Mouse (Mus musculus): ENCODE measurements around the gene Lcn5.
"Not testable (repeated sequence)": the region's sequence is repeated elsewhere in the genome, so short reads cannot be mapped to it uniquely, and the experiment has no call there.

The Lcn5 gene

DNA sequence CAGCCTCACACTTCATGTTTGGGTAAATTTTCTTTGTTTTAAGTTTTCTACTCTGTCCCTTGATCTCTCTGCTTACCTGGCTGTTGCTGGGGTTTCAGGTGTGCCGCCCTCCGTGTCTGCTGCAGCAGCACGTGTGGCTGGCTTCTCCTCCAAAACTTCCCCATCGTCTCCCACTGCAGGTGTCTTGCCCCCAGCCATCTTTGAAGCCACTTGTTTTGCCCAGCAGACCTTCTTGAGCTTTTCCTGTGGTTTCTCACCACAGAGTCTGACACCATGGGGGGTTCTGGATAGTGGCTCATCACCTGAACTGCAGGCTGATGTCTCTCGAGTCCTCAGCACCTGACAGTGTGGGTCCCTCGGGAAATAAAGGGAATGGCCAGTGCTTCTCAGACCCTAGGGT is 21.8 kb downstream of the Lcn5 start:
- no peak for DNase-seq (ENCODE audit: low read depth, low spot score)

- DNase-seq (ENCODE audit: low read depth, low spot score) = no peak
These were observed 24.7 kb downstream of the Lcn5 start, which contains the start of gene Lcn10 for GRCm38 (mm10) chr2:25682426-25682825. TSS of gene Lcn10 (plus strand) at chr2:25682726.

- DNase-seq (ENCODE audit: low read depth, low spot score) = no peak
These were observed 29.2 kb downstream of the Lcn5 start for GRCm38 (mm10) chr2:25686941-25687340.

GRCm38 (mm10) chr2:25694605-25695004 is 36.9 kb downstream of the Lcn5 start:
- peak; percentile 79 for DNase-seq (ENCODE audit: low read depth, low spot score)

- no peak for DNase-seq (ENCODE audit: low read depth, low spot score)
These were observed 39.2 kb downstream of the Lcn5 start for GRCm38 (mm10) chr2:25696951-25697350.

GRCm38 (mm10) chr2:25698696-25699095 is 40.9 kb downstream of the Lcn5 start:
- DNase-seq (ENCODE audit: low read depth, low spot score) = no peak

- not testable (repeated sequence) for DNase-seq (ENCODE audit: low read depth, low spot score)
These were observed 42.0 kb downstream of the Lcn5 start, which contains the start of gene Obp2a for GRCm38 (mm10) chr2:25699743-25700142. TSS of gene Obp2a (plus strand) at chr2:25700043.

DNA sequence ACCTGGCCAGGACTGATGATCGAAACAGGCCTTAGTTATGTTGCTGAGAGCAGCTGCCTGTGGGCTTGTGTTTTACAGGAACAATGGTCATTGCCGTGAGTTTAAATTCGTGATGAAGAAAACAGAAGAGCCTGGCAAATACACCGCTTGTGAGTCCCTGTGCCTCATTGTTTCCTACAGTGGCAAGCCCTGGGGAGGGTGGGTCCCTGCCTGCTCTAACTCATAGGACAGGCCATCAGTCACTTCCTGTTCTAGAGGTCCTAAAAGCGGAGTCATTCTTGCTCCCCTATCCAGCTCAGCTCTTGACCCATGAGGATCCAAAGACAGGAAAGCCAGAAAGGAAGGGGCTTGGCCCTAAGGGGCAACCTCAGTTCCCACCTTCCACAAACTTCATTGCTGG is 43.2 kb downstream of the Lcn5 start:
- no peak for DNase-seq (ENCODE audit: low read depth, low spot score)

DNA sequence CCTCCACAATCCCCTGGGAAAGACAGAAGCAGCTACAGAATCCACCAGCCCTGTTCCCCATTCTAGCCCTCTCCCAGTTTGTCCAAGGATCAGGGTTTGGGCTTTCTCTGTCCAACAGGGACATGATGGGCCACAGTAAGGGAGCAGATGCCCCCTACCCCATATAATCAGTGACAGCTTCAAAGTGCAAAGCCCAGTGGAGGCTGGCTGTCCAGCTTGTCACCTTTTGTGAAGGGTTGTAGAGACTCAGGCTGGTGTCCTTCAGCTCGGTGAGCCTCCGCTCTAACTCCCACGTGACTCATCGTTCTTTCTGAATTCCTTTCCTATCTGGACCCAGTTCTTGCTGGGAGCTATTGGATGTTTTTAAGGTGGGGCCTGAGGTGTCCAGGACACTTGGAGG is 46.0 kb downstream of the Lcn5 start:
- DNase-seq (ENCODE audit: low read depth, low spot score) = no peak

GRCm38 (mm10) chr2:25706643-25707481 is 49.1 kb downstream of the Lcn5 start, which contains the start of gene Bmyc:
TSS of gene Bmyc (plus strand) at chr2:25706739.
- DNase-seq (ENCODE audit: low read depth, low spot score) = peak; percentile 97

- peak; percentile 85 for DNase-seq (ENCODE audit: low read depth, low spot score)
These were observed 50.4 kb downstream of the Lcn5 start for GRCm38 (mm10) chr2:25708121-25708520.

- not testable (repeated sequence) for DNase-seq (ENCODE audit: low read depth, low spot score)
These were observed 51.3 kb downstream of the Lcn5 start for GRCm38 (mm10) chr2:25709056-25709455.

- DNase-seq (ENCODE audit: low read depth, low spot score) = peak; percentile 24
These were observed 52.0 kb downstream of the Lcn5 start for GRCm38 (mm10) chr2:25709791-25710190.
